Mouse (Mus musculus): ENCODE results near the gene Tnfsf12.

The Tnfsf12 gene

GRCm38 (mm10) chr11:69680136-69680855 is 15.4 kb downstream of the Tnfsf12 start:
- DNase-seq (ENCODE audit: low spot score) = no peak

DNA sequence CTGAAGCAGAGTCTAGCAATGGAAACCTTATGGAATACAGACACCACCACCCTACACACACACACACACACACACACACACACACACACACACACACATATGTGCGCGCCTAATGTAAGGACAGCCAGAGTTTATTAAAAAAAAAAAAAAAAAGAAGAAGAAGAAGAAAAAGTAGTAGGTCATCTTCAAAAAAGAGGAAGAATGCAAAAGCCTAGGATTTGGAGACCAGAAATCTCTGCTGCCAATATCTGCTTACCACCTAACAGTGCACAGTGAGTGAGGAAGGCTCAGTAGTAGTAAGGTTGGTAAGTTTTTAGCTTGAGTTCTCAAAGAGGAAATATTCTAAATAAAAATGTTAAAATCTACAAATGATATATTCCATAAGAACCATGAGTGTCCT is 16.5 kb downstream of the Tnfsf12 start:
- DNase-seq (ENCODE audit: low spot score) = no peak

- peak; percentile 100 for DNase-seq (ENCODE audit: low spot score)
Observed at GRCm38 (mm10) chr11:69672211-69672706, 23.4 kb downstream of the Tnfsf12 start, which contains the start of gene Eif4a1. Eif4a1 (minus strand) TSS chr11:69672423.

GRCm38 (mm10) chr11:69671726-69672124 is 23.9 kb downstream of the Tnfsf12 start:
- no peak for DNase-seq (ENCODE audit: low spot score)

GRCm38 (mm10) chr11:69670786-69671725 is 24.6 kb downstream of the Tnfsf12 start:
- peak; percentile 96 for DNase-seq (ENCODE audit: low spot score)

- no peak for DNase-seq (ENCODE audit: low spot score)
Observed at GRCm38 (mm10) chr11:69666665-69667005, 29.0 kb downstream of the Tnfsf12 start.

- DNase-seq (ENCODE audit: low spot score) = peak; percentile 54
Observed at GRCm38 (mm10) chr11:69665961-69666664, 29.5 kb downstream of the Tnfsf12 start, which contains the start of gene Cd68. Cd68 (minus strand) TSS chr11:69666153.

DNA sequence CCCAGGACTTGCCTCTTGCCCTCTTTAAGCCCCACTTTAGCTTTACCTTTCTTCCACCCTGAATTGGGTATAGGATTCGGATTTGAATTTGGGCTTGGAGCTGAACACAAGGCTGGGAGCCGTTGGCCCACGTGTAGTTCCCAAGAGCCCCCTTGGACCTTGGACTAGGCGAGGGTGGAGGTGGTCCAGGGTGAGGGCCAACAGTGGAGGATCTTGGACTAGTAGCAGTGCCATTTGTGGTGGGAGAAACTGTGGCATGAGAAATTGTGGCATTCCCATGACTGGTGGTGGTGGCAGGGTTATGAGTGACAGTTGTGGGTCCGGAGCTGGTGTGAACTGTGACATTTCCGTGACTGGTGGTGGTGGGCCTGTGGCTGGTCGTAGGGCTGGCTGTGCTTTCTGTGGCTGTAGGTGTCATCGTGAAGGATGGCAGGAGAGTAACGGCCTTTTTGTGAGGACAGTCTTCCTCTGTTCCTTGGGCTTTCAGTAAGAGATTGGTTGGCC is 30.1 kb downstream of the Tnfsf12 start:
- DNase-seq (ENCODE audit: low spot score) = no peak

DNA sequence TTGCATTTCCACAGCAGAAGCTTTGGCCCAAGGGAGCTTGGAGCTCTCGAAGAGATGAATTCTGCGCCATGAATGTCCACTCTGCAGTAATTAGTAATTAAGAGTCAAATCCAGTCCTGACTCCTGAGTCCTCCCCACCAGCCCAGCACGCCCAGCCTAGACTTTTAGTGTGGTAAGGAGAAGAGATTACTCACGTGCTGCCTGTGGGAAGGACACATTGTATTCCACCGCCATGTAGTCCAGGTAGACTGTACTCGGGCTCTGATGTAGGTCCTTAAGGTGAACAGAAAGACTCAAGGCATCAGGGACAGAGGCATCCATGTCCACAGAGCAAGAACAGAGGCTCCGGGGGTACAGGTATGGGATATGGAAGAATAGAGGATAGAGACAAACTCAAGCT is 30.8 kb downstream of the Tnfsf12 start:
- no peak for DNase-seq (ENCODE audit: low spot score)

DNA sequence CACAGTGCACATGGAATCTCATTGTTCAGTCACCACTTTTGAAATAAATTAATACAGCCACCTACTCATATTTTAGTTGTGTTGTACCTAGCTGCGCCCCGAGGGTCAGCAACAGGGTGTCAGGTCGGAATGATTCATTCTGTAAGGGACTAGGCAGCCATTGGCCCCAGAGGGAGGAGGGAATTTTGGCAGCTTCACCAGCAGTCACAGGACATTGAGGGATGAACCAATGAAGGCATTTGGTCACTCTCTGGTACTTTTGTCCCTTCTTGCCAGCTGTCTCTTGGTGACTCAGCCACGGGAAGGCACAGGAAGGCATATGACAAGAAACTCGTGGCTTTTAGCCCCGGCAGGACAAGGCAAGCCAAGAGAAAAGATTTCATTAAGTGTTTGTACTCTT is 31.9 kb downstream of the Tnfsf12 start:
- DNase-seq (ENCODE audit: low spot score) = peak; percentile 90

- DNase-seq (ENCODE audit: low spot score) = peak; percentile 56
Observed at GRCm38 (mm10) chr11:69662967-69663671, 32.5 kb downstream of the Tnfsf12 start.

GRCm38 (mm10) chr11:69662213-69662966 is 33.3 kb downstream of the Tnfsf12 start, which contains the start of gene Mpdu1:
Mpdu1 (minus strand) TSS chr11:69662642.
- DNase-seq (ENCODE audit: low spot score) = peak; percentile 96

GRCm38 (mm10) chr11:69661221-69661881 is 34.3 kb downstream of the Tnfsf12 start:
- DNase-seq (ENCODE audit: low spot score) = peak; percentile 96

GRCm38 (mm10) chr11:69657462-69657881 is 38.2 kb downstream of the Tnfsf12 start:
- no peak for DNase-seq (ENCODE audit: low spot score)

GRCm38 (mm10) chr11:69656617-69657461 is 38.8 kb downstream of the Tnfsf12 start:
- peak; percentile 55 for DNase-seq (ENCODE audit: low spot score)

- no peak for DNase-seq (ENCODE audit: low spot score)
Observed at GRCm38 (mm10) chr11:69656065-69656455, 39.6 kb downstream of the Tnfsf12 start.

GRCm38 (mm10) chr11:69655264-69656064 is 40.2 kb downstream of the Tnfsf12 start, which contains the start of gene Sox15:
Sox15 (plus strand) TSS chr11:69655314.
- no peak for DNase-seq (ENCODE audit: low spot score)

DNA sequence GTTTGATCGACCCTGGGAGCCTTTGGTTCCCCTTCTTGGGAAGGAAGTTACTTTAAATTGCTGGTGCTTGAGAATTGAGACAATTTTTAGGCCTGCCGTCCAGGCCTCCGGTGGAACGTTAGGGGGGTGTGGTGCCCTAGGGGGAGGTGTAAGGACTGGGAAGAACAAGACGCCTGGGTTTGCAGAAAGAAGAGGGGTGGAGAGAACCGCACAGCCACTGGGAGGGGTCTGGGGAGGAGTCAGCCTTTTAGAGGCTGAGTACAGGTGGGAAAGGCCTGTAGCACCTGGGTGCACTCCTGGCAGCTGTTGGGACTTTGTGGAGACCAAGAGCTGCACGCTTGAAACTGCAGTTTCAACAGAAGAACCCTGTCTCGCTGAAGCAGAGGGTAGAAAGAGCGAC is 40.9 kb downstream of the Tnfsf12 start:
- no peak for DNase-seq (ENCODE audit: low spot score)
